Mouse (Mus musculus) embryonic facial prominence, embryonic 11.5 days (tissue): ENCODE results near the gene Gm20390. TPM values are rescaled to one million over a fixed set of nuclear protein-coding genes. Genes with fewer than 3 reads are reported as not detected.

Source experiments
- ATAC-seq: fragments of 200-750 bp; cut with Nextera tagmentation; replicated peaks from 2 replicates; pipeline ENCODE4 v1.8.0; 2017; ENCODE audit warnings: low read depth; ENCODE audit not compliant: insufficient number of reproducible peaks, low FRiP score, low TSS enrichment
- DNase-seq: peaks from one replicate; pipeline ENCODE4 v3.0.0-alpha.2; 2015; ENCODE audit warnings: low spot score
- H3K27ac ChIP-seq: fragments of 300-500 bp; sonication (generic); replicated peaks from 2 replicates; pipeline ENCODE4 v1.5.1; 2014; ENCODE audit warnings: mild to moderate bottlenecking, low read depth, low read length, control low read depth
- H3K27me3 ChIP-seq: fragments of 300-500 bp; sonication (generic); 2 replicates; pipeline ENCODE4 v1.6.1; 2014; ENCODE audit warnings: mild to moderate bottlenecking, low read length, moderate library complexity, mixed read lengths; ENCODE audit not compliant: control insufficient read depth, insufficient read depth
- H3K36me3 ChIP-seq: fragments of 300-500 bp; sonication (generic); replicated peaks from 2 replicates; pipeline ENCODE4 v1.6.1; 2014; ENCODE audit warnings: low read depth, mild to moderate bottlenecking, low read length, moderate library complexity, mixed read lengths; ENCODE audit not compliant: control insufficient read depth, insufficient read depth
- H3K4me1 ChIP-seq: fragments of 300-500 bp; sonication (generic); 2 replicates; pipeline ENCODE4 v1.6.1; 2014; ENCODE audit warnings: low read length, mixed read lengths; ENCODE audit not compliant: control insufficient read depth, insufficient read depth
- H3K4me2 ChIP-seq: fragments of 300-500 bp; sonication (generic); 2 replicates; pipeline ENCODE4 v1.6.1; 2014; ENCODE audit warnings: low read depth, mild to moderate bottlenecking, control low read depth, low read length, moderate library complexity
- H3K4me3 ChIP-seq: fragments of 300-500 bp; sonication (generic); 2 replicates; pipeline ENCODE4 v1.5.1; 2014; ENCODE audit warnings: low read depth, low read length, control low read depth
- H3K9ac ChIP-seq: fragments of 300-500 bp; sonication (generic); replicated peaks from 2 replicates; pipeline ENCODE4 v1.6.1; 2014; ENCODE audit warnings: mild to moderate bottlenecking, control low read depth, low read length
- H3K9me3 ChIP-seq: fragments of 300-500 bp; sonication (generic); replicated peaks from 2 replicates; pipeline ENCODE4 v1.6.1; 2016; ENCODE audit warnings: mild to moderate bottlenecking, low read length, inconsistent platforms, mixed read lengths; ENCODE audit not compliant: control insufficient read depth
- WGBS: fragments of 180-500 bp; shearing (Covaris S2); extraction: QIAGEN DNeasy Blood & Tissue Kit; methylation state at CpG from one replicate; pipeline ENCODE4 v1.1.7; 2014; 5-methylcytosine and 5-hydroxymethylcytosine counted together
- polyA plus RNA-seq: library from polyadenylated mRNA; unstranded; fragments of >200 nt; fragmentation: Nextera tagmentation; extraction: Ambion mirVana; gene quantifications from 2 replicates; pipeline ENCODE4 v1.2.1, GENCODE M21; 2014

The Gm20390 gene
- 425 and 429 TPM in 2 replicates for polyA plus RNA-seq

GRCm38 (mm10) chr11:93968005-93968847, at the start of gene Gm20390, which contains the start of gene Nme1:
Gm20390 (minus strand) TSS chr11:93968293.
Nme1 (minus strand) TSS chr11:93968521.
- Histone ChIP-seq H3K9me3 (no peaks in the 10 kb centered on the region), H3K4me1 (no peaks in the 10 kb centered on the region; the same call in 1 of the 2 replicates), H3K4me2 (peak within 1 kb of the TSS; percentile 76), H3K9ac (peak within 1 kb of the TSS; percentile 73), H3K4me3 (peak within 1 kb of the TSS; percentile 77), H3K27ac (peak within 1 kb of the TSS; percentile 38; the same call in 1 of the 2 replicates), H3K36me3 (peaks cover 9% of the 10 kb centered on the region), H3K27me3 (no peaks in the 10 kb centered on the region)
- DNase-seq: peak; percentile 99
- ATAC-seq: peak; percentile 96
- under 1% methylated on average over 40 of the region's 40 CpGs for WGBS

GRCm38 (mm10) chr11:94003346-94003745, 35.3 kb upstream of the Gm20390 start:
- H3K36me3 ChIP-seq: no peaks in the 10 kb centered on the region
- H3K4me1 ChIP-seq: no peaks in the 10 kb centered on the region
- H3K27ac ChIP-seq: no peak overlapping the region
- H3K27me3 ChIP-seq: no peaks in the 10 kb centered on the region
- H3K4me2 ChIP-seq: no peak overlapping the region
- H3K9ac ChIP-seq: no peak overlapping the region
- DNase-seq: no peak
- ATAC-seq: no peak
- H3K4me3 ChIP-seq: no peak overlapping the region
- WGBS: 92% methylated on average over 2 of the region's 2 CpGs
- H3K9me3 ChIP-seq: no peaks in the 10 kb centered on the region

DNA sequence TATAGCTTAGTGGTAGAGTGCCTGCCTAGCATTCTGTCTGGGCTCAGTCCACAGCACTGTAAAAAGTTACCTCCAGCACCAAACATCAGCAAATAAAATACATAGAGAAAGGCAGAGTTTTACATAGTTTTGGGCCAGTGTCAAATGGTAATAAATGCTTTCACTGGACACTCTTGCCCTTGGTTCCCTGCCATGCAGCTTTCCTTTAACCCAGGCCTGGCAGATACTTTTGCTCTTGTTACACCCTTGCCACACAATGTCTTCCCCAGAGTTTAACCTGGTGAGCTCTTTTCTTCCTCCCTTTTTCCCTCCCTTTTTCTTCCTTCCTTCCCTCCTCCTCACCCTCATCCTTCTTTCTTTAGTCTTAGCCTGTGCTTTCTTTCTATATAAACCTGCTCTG, 31.2 kb upstream of the Gm20390 start:
- H3K4me2 ChIP-seq: no peak overlapping the region; the same call in 1 of the 2 replicates
- DNase-seq (no peak), ATAC-seq (no peak)
- no peaks in the 10 kb centered on the region for H3K9me3 ChIP-seq
- H3K27ac ChIP-seq: no peak overlapping the region
- no peak overlapping the region for H3K9ac ChIP-seq
- no peaks in the 10 kb centered on the region for H3K27me3 ChIP-seq
- peaks cover 4% of the 10 kb centered on the region; the same call in 1 of the 2 replicates for H3K4me1 ChIP-seq
- H3K36me3 ChIP-seq: no peaks in the 10 kb centered on the region
- H3K4me3 ChIP-seq: no peak overlapping the region

- peak; percentile 17 for DNase-seq
- WGBS: 33% methylated on average over 13 of the region's 13 CpGs
- H3K4me1 ChIP-seq: peaks cover 4% of the 10 kb centered on the region; the same call in 1 of the 2 replicates
- H3K9ac ChIP-seq: peak overlapping the region; percentile 22; the same call in 1 of the 2 replicates
- peak overlapping the region; percentile 87 for H3K4me2 ChIP-seq
- H3K27ac ChIP-seq: no peak overlapping the region
- H3K4me3 ChIP-seq: peak overlapping the region; percentile 98
- ATAC-seq: no peak
- H3K36me3 ChIP-seq: no peaks in the 10 kb centered on the region
- no peaks in the 10 kb centered on the region for H3K9me3 ChIP-seq
- H3K27me3 ChIP-seq: no peaks in the 10 kb centered on the region
Measured at GRCm38 (mm10) chr11:93997141-93997775, 29.2 kb upstream of the Gm20390 start.

DNA sequence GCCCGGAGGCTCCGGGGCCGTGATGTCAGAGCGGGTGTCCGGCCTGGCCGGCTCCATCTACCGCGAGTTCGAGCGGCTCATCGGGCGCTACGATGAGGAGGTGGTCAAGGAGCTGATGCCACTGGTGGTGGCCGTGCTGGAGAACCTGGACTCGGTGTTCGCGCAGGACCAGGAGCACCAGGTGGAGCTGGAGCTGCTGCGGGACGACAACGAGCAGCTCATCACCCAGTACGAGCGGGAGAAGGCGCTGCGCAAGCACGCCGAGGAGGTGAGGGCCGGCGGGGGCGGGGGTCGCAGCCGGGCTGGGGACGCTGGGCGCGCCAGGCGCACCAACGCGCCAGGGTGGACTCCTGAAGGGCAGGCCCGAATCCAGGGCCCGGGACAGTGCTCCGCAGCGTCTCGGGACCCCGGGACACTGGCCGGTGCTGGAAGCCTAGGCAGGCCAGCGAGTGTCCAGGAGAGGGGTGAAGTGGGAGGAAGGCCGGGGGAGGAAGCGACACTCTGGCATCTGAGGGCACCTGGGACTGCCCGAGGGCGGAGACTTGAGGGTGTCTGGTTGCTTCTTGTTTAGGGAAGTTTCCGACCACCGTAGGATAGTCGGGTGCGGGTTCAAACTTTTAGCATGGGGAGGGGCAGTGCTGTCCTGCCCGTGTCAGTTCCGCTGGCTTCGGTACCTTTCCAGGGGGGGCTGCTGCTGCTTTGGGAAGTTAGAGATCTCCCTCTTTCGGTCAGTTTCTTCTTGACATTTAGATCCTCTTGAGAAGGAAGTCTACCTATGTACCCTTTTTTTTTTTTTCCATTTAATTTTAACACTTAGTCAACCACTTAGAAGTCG, 28.4 kb upstream of the Gm20390 start:
- H3K36me3 ChIP-seq: no peaks in the 10 kb centered on the region
- peak overlapping the region; percentile 98 for H3K4me3 ChIP-seq
- H3K4me2 ChIP-seq: peak overlapping the region; percentile 87
- peaks cover 4% of the 10 kb centered on the region; the same call in 1 of the 2 replicates for H3K4me1 ChIP-seq
- under 1% methylated on average over 58 of the region's 58 CpGs for WGBS
- H3K27me3 ChIP-seq: no peaks in the 10 kb centered on the region
- DNase-seq (peak; percentile 59), ATAC-seq (peak; percentile 63)
- no peaks in the 10 kb centered on the region for H3K9me3 ChIP-seq
- peak overlapping the region; percentile 80 for H3K27ac ChIP-seq
- peak overlapping the region; percentile 88 for H3K9ac ChIP-seq

DNA sequence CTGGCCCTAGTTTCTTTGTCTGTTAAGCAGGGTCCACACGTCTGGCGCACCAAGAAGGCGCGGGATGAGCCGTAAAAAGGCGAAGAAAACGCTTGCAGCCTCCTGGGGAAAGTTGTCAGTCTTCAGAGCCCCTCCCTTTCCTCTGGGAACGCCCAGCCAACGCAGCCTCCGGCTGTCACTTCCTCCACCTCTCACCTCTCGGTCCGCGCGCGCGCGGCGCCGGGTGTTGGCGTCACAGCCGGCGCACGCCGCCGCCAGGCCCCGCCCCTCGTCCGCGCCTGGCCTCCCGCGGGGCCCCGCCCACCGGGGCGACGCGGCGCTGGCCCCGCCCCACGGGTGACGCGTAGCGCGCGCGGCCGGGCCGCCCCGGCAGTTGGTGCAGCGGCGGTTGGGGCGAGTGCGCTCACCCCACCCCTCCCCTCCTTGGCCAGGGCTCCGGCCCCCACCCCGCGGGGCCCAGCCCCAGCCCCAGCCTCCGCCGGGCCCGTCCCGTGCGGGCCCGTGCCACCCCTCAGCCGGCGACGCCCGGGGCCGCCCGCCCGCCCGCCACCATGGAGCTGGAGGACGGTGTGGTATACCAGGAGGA, 27.7 kb upstream of the Gm20390 start, which contains the start of gene Spag9:
TSS of gene Spag9 (plus strand) at position 372 of the 586 bp plus-strand sequence.
- Histone ChIP-seq H3K9me3 (no peaks in the 10 kb centered on the region), H3K4me2 (peak within 1 kb of the TSS; percentile 87), H3K27ac (peak within 1 kb of the TSS; percentile 80), H3K4me1 (peaks cover 4% of the 10 kb centered on the region; the same call in 1 of the 2 replicates), H3K4me3 (peak within 1 kb of the TSS; percentile 98), H3K36me3 (no peaks in the 10 kb centered on the region), H3K9ac (peak within 1 kb of the TSS; percentile 88), H3K27me3 (no peaks in the 10 kb centered on the region)
- ATAC-seq (peak; percentile 90), DNase-seq (peak; percentile 96)
- 0% methylated on average over 51 of the region's 70 CpGs for WGBS

DNA sequence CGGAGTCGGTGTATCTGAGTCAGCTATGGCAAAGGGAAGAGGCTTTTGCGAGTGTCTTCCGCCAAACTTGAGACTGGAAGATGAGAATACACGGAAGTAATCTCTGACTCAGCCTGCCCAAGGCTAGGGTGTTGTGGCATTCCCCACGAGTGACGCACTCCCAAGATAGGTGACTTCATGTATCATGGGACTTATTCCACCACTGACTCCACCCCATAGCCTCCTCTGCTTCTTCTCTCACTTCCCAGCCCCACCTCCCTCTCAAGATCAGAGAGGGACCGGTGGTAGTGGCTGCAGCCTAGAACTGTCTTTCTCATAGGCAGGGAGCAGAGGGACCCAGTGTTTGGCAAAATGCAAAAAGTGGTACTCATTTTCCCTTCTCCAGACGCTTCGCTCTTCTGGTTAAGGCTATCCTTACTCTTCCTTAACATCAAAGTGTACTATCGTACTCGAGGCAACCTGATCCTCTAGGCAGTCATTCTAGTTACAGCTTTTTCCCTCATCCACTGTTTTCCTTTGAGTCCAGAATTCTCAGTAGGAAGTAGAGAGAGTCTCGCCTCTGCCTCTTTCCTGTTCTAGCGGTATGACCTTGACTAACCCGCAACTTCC, 27.1 kb upstream of the Gm20390 start:
- Histone ChIP-seq H3K9ac (peak overlapping the region; percentile 88), H3K4me3 (peak overlapping the region; percentile 98), H3K4me2 (peak overlapping the region; percentile 59), H3K27me3 (no peaks in the 10 kb centered on the region), H3K4me1 (peaks cover 4% of the 10 kb centered on the region; the same call in 1 of the 2 replicates), H3K36me3 (no peaks in the 10 kb centered on the region), H3K27ac (peak overlapping the region; percentile 49), H3K9me3 (no peaks in the 10 kb centered on the region)
- 6% methylated on average over 15 of the region's 15 CpGs for WGBS
- DNase-seq (peak; percentile 50), ATAC-seq (peak; percentile 36)
